Mouse (Mus musculus): ENCODE results near the gene Snapc2. TPM values are rescaled to one million over a fixed set of nuclear protein-coding genes. Genes with fewer than 3 reads are reported as not detected.
A peak's percentile ranks its signal among the peaks of the same experiment; 100 is the strongest.

The Snapc2 gene
- total RNA-seq (2021): 10 to 100 TPM; 15.6 to 16.4 TPM

DNA sequence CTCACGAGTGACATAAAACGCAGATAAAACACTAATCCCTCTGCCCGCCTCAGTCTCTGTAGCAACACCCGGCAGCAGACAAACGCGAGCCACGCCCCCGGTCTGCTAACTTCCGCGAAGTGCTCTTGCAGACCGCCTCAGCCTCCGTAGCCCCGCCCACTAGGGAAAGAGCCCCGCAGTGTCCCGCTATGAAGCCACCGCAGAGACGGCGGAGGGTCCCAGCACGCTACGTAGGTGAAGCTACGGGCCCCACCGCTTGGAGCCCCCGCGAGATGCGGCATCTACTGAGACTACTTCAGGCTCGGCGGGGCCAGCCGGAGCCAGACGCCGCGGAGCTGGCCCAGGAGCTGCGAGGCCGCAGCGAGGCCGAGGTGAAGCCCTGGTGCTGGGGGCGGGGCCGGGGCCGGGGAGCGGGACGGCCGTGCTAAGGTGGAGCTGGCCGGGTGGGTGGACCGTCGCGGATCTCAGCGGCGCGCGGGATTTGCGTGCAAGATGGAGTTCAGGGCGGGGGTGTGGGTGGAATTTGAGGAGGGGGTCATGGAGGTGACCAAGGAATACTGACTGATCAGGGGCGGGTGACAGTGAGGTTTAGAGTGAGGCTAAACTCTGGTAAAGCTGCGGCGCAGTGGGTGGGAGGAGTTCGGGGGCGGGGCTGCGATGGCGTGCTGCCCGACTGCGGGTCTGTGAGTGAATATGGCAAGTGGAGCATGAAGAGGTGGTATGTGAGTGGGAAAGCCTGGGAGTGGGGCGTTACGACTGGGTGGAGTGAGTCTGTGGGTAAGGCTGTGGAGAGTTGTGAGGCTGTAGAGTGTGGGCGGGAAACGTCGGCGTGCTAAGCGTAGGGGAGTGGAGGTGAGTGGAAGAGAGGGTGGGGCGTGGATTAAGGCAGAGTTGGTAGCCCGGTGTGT, at the start of gene Snapc2:
Gene Snapc2, plus strand, starts transcription at position 147 of the 908 bp plus-strand sequence.
- DNase-seq: peak; percentile 97 to 98
- intact Hi-C loops (cut with DNase I): loop anchor here (2.0 to 10.0 kb wide), 8 partner anchors 14 to 738 kb away; partner anchors contain the start of genes Evi5l, Gm49320, Map2k7 and Pcp2

DNA sequence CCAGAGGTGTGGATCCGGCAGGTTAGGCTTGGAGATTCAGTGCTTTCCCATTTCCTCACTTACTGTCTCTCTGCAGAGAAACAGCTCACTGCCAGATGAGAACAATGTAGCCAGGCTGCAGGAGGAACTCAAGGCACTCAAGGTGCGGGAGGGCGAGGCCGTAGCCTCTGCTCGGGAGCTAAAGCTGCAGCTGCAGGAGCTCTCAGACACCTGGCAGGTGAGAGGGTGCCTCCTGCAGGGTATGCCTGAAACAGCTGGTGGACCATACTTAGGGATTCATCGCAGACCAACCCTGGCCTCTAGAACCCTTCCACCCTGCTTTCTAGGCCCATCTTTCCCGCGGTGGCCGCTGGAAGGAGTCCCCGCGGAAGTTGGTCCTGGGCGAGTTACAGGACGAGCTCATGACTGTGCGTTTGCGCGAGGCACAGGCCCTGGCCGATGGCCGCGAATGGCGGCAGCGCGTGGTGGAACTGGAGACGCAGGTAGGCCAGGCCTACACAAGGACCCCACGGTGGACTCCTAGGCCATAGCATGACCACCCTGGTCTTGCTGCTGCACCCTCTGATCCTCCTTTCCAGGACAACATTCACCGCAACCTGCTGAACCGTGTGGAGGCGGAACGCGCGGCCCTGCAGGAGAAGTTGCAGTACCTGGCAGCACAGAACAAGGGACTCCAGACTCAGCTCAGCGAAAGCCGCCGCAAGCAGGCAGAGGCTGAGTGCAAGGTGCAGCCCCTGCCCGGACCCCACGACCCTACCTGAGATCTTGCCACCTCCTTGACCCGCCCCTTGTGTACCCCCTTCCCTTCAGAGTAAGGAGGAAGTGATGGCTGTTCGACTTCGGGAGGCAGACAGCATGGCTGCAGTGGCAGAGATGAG, 47.4 kb upstream of the Snapc2 start:
- intact Hi-C loops (cut with DNase I): no loop called here
- DNase-seq: no peak

GRCm38 (mm10) chr8:4206182-4207015, 46.5 kb upstream of the Snapc2 start:
- no peak for DNase-seq
- intact Hi-C loops (cut with DNase I): no loop called here

GRCm38 (mm10) chr8:4207016-4207350, 45.9 kb upstream of the Snapc2 start:
- no peak for DNase-seq
- intact Hi-C loops (cut with DNase I): no loop called here

DNA sequence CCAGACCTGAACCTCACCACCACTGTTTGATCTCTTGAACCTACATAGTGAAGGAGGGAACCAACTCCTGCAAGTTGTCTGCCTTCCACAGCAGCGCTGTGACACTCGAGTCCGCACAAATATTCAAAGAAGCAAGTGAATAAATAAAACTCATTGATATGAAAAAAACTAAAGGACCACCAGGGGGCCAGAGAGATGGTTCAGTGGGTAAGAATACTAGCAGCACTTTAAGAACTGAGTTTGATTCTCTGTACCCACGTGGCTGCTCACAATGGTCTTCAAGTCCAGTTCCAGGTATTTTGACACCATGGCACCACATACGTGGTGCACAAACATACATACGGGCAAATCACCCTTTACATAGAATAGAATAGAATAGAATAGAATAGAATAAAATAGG, 41.8 kb upstream of the Snapc2 start:
- DNase-seq: no peak
- intact Hi-C loops (cut with DNase I): no loop called here

GRCm38 (mm10) chr8:4212809-4213209, 40.1 kb upstream of the Snapc2 start:
- no peak for DNase-seq
- intact Hi-C loops (cut with DNase I): no loop called here

DNA sequence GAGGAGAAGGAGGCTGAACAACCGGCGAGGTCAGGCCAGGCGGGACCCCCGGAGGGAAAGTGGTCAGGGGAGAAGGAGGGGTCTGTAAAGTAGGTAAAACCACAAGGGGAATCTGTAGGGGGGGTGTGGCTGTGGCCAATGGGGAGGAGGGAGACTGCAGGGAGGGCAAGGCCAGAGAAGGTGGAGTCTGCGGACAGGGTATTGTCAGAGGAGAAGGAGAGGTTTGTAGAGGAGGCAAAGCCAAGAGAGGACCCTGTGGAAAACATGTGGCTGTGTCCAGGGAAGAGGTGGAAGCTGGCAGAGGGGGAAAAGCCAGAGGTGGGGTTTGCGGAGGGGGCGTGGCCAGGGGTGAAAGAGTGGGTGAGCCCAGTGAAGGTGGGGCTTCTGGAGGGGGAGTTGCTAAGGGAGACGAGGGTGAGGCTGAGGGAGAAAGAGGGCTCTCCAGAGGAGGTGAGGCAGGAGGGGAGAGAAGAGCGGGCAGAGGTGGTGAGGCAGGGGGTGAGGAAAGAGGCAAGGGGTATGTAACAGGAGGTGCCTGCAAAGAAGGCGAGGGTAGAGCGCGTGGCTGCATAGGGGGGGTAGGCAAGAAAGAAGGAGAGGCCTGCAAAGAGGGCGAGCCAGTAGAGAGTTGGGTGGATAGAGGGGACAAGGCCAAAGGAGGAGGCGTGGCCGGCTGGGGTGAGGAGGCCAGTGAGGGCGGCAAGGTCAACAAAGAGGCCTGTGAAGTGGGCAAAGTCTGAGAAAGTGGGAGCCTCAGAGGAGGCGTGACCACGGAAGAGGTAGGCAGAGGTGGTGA, 39.5 kb upstream of the Snapc2 start:
- intact Hi-C loops (cut with DNase I): no loop called here
- peak; percentile 29 to 42 for DNase-seq

DNA sequence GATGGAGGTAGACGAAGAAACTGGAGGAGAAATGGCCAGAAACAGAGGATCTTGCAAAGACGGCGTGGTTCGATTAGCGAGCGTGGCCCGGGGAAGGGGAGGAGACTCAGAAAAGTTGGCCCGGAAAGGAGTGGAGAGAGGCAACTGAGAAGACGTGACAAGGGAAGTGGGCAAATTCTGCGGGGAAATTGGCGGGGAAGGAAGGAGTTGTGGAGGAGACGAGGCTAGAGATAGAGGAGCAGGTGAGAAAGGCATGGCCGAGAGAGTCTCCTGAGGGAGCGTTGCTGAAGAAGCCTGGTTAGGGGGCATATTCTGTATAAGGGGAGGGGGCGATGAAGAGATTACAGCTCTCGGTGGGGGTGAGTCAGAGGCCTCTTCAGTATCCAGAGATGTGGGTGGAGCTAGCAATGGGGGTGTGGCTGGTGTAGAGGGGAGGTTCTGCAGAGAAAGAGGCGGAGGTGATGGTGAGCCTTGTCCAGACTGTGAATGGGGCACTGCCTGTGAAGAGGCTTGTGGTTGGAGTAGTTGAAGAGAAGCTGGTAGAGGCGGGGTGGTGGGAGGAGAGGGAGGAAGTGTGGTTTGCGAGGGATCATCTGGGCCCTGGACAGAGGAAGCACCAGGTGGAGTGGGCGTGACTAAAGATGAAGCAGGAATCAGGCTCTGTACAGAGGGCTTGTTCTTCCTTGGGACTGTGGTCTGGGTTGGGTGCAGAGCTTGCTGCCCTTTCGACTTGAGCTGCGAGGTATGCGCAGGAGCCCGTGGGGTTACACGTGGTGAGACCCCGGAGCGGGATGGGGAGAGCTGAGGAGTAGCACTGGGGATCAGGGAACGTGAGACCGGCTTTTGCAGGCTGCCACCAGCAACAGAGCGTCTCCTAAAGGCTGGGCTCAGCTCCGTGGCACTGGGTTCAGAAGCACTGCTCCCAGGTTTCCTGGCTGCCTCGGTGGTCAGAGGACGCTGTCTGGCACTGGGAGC, 38.6 kb upstream of the Snapc2 start:
- DNase-seq: peak; percentile 17 to 23
- intact Hi-C loops (cut with DNase I): no loop called here

DNA sequence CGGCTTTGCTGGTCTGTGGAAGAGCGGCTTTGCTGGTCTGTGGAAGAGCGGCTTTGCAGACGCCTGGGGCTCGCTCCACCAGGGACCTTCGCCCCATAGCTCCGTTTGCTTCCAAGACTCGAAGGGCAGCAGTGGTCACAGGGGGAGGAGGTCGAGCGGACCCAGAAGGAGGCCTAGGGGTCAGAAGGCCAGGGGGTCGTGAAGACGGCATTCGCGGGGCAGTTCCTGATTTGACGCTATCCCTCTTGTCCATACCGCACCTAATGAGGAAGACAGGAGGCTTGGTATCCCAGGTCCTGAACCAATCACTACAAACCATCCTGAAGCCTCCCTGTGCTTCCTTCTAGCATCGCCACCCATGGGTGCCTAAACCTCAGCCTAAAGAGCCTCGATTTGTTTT, 36.6 kb upstream of the Snapc2 start:
- no peak for DNase-seq
- intact Hi-C loops (cut with DNase I): no loop called here

DNA sequence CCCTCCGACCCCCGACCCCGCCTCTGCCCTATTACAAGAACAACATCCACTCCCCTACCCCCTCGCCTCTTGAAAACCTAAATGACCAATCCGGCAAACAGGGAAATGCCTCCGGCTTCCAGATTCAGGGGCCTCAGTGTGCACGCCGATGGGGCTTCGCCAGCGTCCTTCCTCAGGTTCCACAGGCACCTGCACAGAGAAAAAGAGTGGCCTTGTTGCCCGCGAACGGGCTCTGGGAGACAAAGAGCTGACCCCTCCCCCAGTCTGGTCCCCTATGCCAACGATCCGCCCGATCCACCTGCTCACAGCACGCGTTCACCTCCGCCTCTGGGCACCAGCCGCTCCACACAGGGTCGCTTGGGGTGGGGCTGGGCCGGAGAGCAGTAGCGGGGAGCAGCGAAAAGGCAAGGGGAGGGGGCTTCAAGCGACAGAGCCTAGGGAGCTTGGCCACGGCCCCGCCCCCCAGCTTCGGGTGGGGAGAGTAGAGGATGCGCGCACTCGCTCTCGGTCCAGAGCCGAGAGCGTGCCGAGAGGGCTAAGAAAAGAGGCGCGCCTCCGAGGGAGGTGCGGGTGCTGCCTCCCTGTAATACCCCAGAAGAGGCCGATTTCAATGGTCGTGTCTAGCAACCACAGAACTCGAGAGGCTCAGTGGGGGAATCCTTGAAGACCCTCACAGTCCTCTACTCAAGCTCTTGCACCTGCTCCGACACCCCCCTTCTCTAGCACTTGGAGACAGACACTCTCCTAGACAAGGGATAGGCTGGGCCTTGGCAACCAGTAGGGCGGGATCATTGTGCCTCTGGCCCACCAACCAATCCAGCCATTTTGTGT, 35.9 kb upstream of the Snapc2 start, which contains the start of gene Prr36:
Gene Prr36, minus strand, starts transcription at position 669 of the 831 bp plus-strand sequence.
- intact Hi-C loops (cut with DNase I): no loop called here
- no peak for DNase-seq

DNA sequence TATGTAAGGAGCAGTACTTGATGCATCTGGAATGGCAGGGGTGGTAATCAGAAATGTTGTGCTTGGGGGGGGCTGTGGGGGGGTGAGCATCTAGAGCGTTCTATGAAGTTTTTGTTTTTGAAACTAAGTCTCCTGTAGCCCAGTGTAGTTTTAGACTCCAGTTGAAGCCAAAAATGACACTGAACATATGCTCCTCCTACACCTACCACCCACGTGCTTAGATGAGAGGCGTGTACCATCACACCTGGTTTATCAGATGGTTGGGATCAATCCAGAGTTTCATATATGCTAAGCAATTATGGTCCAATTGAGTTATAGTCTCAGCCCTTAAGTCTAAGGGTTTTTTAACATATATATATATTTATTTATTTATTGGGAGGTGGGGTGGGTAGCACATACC, 33.3 kb upstream of the Snapc2 start:
- DNase-seq: no peak
- intact Hi-C loops (cut with DNase I): no loop called here

DNA sequence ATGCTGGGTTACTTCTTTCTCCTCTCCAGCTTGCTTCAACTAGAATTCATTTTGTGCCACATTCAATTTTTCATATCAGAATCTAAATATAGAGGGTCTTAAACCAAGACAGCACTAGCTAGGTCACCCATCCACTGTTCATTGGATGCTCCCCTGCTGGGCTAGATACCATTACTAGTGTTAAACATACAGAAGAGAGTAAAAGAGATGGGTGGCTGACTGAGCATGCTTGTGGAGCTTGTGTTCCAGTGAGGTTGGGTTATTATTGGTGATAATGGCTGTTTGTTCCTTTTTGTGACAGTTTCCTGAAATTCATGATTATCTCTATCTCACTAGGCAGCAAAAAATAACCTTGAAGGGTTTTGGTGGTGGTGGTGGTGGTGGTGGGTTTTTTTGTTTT, 30.8 kb upstream of the Snapc2 start:
- intact Hi-C loops (cut with DNase I): no loop called here
- no peak for DNase-seq

- intact Hi-C loops (cut with DNase I): no loop called here
- DNase-seq: no peak
These were observed 26.6 kb upstream of the Snapc2 start for GRCm38 (mm10) chr8:4226323-4226722.

DNA sequence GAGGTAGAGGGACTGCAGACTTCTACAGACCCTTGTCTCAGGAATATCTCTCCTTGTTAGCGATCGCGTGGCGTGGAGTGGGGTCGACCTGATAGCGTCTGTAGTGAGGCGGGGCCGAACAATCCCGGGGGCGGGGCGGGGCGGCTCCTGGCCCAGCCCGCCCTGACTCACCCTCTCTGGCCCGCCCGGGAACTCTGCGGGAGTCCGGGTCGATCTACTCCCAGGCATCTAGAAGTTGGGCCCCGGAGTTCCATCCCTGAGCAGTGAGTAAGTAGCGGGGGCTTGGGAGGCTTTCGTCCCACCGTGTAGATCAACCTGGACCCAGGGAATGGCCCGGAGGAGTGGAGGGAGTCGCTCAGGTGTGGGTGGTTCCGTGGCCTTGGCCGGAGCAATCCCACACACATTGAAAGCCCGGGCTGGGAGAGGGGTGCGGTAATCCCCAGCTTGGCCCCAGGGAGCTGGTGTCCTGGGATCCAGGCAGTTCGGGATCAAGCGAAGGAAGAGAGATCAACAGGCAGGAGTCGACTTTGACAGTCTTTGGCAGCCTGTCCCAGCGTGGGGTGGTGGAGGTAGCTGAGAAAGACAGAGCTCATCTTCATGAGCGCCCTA, 26.0 kb upstream of the Snapc2 start, which contains the start of gene Lrrc8e:
Gene Lrrc8e, plus strand, starts transcription at position 89 of the 609 bp plus-strand sequence.
- intact Hi-C loops (cut with DNase I): no loop called here
- DNase-seq: no peak

- DNase-seq: no peak
- intact Hi-C loops (cut with DNase I): no loop called here
These were observed 25.0 kb upstream of the Snapc2 start for GRCm38 (mm10) chr8:4227919-4228318.

DNA sequence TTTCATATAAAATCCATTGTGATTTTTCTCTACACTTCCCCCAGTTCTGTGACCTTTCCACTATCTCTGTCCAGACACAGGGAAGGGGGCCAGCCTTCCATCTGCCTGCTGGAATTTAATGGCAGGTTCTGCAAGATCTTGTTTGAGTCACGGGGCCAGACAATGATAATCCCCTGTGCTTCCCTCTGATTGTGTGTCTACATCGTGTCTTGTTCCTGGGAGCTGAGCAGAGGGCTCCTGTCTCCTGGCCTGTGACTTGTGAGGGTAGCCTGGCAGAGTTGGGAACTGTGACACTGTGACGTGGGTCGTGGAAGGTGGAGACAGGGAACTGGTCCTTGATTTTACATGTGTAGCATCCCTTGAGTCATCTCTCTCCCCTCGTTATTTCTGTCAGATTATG, 23.1 kb upstream of the Snapc2 start:
- intact Hi-C loops (cut with DNase I): no loop called here
- no peak for DNase-seq

Data from heart, postnatal 36 days (tissue).